Mouse (Mus musculus) midbrain, embryonic 14.5 days (tissue): Measurements from ENCODE around the gene Hvcn1. TPM values are rescaled to one million over a fixed set of nuclear protein-coding genes. Genes with fewer than 3 reads are reported as not detected.

Experiments used
- ATAC-seq: fragments of 200-750 bp; cut with Nextera tagmentation; 2 replicates; pipeline ENCODE4 v1.8.0; 2017; ENCODE audit warnings: moderate number of reproducible peaks, moderate library complexity; ENCODE audit not compliant: low FRiP score, low TSS enrichment
- DNase-seq: peaks from one replicate; pipeline ENCODE4 v3.0.0-alpha.2; 2015
- H3K27ac ChIP-seq: fragments of 300-500 bp; sonication (generic); replicated peaks from 2 replicates; pipeline ENCODE4 v1.5.1; 2014; ENCODE audit warnings: mild to moderate bottlenecking, low read depth, low read length, moderate library complexity
- H3K27me3 ChIP-seq: fragments of 300-500 bp; sonication (generic); 2 replicates; pipeline ENCODE4 v1.6.1; 2014; ENCODE audit warnings: low read length, control low read depth, mixed read lengths; ENCODE audit not compliant: control insufficient read depth, insufficient read depth
- H3K36me3 ChIP-seq: fragments of 300-500 bp; sonication (generic); 2 replicates; pipeline ENCODE4 v1.6.1; 2014; ENCODE audit warnings: low read length, control low read depth; ENCODE audit not compliant: control insufficient read depth, insufficient read depth
- H3K4me1 ChIP-seq: fragments of 300-500 bp; sonication (generic); 2 replicates; pipeline ENCODE4 v1.6.1; 2014; ENCODE audit warnings: mild to moderate bottlenecking, antibody characterized with exemption, low read length, control low read depth; ENCODE audit not compliant: control insufficient read depth, insufficient read depth
- H3K4me2 ChIP-seq: fragments of 300-500 bp; sonication (generic); 2 replicates; pipeline ENCODE4 v1.6.1; 2014; ENCODE audit warnings: mild to moderate bottlenecking, low read length, moderate library complexity
- H3K4me3 ChIP-seq: fragments of 300-500 bp; sonication (generic); replicated peaks from 2 replicates; pipeline ENCODE4 v1.5.1; 2014; ENCODE audit warnings: low read depth, low read length
- H3K9ac ChIP-seq: fragments of 300-500 bp; sonication (generic); replicated peaks from 2 replicates; pipeline ENCODE4 v1.6.1; 2014; ENCODE audit warnings: mild to moderate bottlenecking, low read length, moderate library complexity
- H3K9me3 ChIP-seq: fragments of 300-500 bp; sonication (generic); 2 replicates; pipeline ENCODE4 v1.6.1; 2016; ENCODE audit warnings: low read length, control low read depth, mixed read lengths; ENCODE audit not compliant: control insufficient read depth
- WGBS: fragments of 180-500 bp; shearing (Covaris S2); extraction: QIAGEN DNeasy Blood & Tissue Kit; methylation state at CpG from one replicate; pipeline ENCODE4 v1.1.7; 2014; 5-methylcytosine and 5-hydroxymethylcytosine counted together
- polyA plus RNA-seq: library from polyadenylated mRNA; unstranded; fragments of >200 nt; fragmentation: Nextera tagmentation; extraction: Ambion mirVana; gene quantifications from 2 replicates; pipeline ENCODE4 v1.2.1, GENCODE M21; 2014

Gene Hvcn1
- polyA plus RNA-seq, 1 experiment from 2014 or later: 2.5 TPM

DNA sequence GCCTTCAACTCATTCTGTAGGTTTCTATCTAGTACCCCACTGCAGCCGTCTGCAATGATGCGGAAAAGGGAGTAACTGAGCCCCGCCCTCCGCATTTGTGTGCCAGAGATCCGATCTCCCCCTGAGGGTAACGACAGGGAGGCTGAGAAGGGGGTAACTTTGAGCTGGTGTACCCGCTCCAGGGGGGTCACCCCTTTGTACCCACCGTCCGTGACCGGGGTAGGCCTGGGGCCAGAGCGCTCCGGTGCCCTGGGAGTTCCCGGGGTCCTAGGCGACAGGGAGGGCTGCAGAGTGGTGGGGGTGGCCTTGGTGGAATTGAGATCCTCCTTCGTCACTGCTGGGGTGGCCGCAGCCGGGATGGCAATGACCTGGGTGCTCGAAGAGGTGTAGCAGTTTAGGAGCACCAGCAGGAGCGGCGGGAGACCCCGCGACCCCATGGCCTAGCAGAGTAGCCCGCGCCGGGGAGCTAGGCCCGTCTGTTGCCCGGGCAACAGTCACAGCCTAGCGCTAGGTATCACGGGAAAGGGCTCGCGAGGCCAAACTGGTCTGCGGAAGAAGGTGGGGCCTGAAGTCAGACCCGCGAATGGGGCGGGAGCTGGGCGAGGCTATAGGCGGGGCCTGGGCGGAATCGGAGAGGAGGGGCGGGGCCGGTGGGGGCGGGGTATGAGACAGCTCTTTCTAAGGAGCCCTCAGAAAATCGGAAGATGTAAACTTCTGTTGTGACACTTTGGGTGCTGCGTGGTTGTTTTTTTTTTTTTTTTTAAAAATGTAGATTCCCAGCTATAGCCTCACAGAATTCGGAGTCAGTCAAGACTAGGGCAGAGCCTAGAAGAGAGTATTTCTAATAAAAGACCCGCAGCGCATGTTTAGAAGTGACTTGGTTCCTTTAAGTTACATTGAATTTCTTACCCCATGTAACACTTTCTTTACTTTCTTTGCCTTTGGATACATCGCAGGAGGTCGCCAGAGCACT, 57.6 kb downstream of the Hvcn1 start, which contains the start of gene Tctn1:
Gene Tctn1, minus strand, starts transcription at position 528 of the 973 bp plus-strand sequence.
- Histone ChIP-seq H3K9me3 (no peaks in the 10 kb centered on the region), H3K4me2 (peak within 1 kb of the TSS; percentile 77), H3K27ac (peak within 1 kb of the TSS; percentile 78), H3K36me3 (peaks cover 12% of the 10 kb centered on the region), H3K27me3 (no peaks in the 10 kb centered on the region), H3K4me3 (peak within 1 kb of the TSS; percentile 77), H3K9ac (peak within 1 kb of the TSS; percentile 84), H3K4me1 (peaks cover 9% of the 10 kb centered on the region; the same call in 1 of the 2 replicates)
- peak; percentile 97 for DNase-seq
- WGBS: 2% methylated on average over 49 of the region's 49 CpGs
- ATAC-seq: peak; percentile 97

GRCm38 (mm10) chr5:122265187-122265586, 58.6 kb downstream of the Hvcn1 start:
- Histone ChIP-seq H3K9ac (no peak overlapping the region), H3K27ac (no peak overlapping the region), H3K4me3 (no peak overlapping the region), H3K27me3 (no peaks in the 10 kb centered on the region), H3K36me3 (peaks cover 5% of the 10 kb centered on the region; the same call in 1 of the 2 replicates), H3K4me2 (no peak overlapping the region), H3K4me1 (peaks cover 9% of the 10 kb centered on the region; the same call in 1 of the 2 replicates), H3K9me3 (no peaks in the 10 kb centered on the region)
- ATAC-seq: no peak
- WGBS: 62% methylated on average over 3 of the region's 3 CpGs
- DNase-seq: peak; percentile 24

GRCm38 (mm10) chr5:122265942-122266341, 59.3 kb downstream of the Hvcn1 start:
- WGBS: 90% methylated on average over 2 of the region's 2 CpGs
- no peak for ATAC-seq

GRCm38 (mm10) chr5:122267136-122267535, 60.5 kb downstream of the Hvcn1 start:
- peaks cover 9% of the 10 kb centered on the region; the same call in 1 of the 2 replicates for H3K4me1 ChIP-seq
- ATAC-seq (no peak), DNase-seq (no peak)
- H3K27ac ChIP-seq: no peak overlapping the region
- H3K27me3 ChIP-seq: no peaks in the 10 kb centered on the region
- no peaks in the 10 kb centered on the region for H3K36me3 ChIP-seq
- H3K4me3 ChIP-seq: no peak overlapping the region
- H3K9ac ChIP-seq: no peak overlapping the region
- WGBS: 78% methylated on average over 7 of the region's 7 CpGs
- no peaks in the 10 kb centered on the region for H3K9me3 ChIP-seq
- H3K4me2 ChIP-seq: no peak overlapping the region

More at GRCm38 (mm10) chr5:122265942-122266341, 59.3 kb downstream of the Hvcn1 start:
- no peak for DNase-seq
- Histone ChIP-seq H3K4me3 (no peak overlapping the region), H3K36me3 (no peaks in the 10 kb centered on the region; the same call in 1 of the 2 replicates), H3K4me1 (peaks cover 9% of the 10 kb centered on the region; the same call in 1 of the 2 replicates), H3K27me3 (no peaks in the 10 kb centered on the region), H3K9me3 (no peaks in the 10 kb centered on the region), H3K27ac (no peak overlapping the region), H3K9ac (no peak overlapping the region), H3K4me2 (no peak overlapping the region)

DNA sequence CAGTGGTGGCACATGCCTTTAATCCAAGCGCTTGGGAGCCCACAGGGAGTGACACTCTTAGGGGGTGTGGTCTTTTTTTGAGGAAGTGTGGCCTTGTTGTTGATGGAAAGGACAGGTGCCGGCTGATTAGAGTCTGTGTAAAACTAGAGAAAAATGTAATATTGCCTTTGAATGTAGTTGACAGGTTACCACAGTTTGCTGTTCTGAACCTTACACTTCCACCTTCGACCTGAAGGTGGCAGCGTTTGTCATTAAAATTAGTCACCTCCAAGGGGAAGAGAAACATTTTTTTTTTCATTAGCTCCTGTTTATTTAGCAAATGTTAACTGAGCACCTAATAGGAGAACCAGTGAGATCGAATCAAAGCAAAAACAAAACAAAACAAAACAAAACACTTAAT, 61.3 kb downstream of the Hvcn1 start:
- Histone ChIP-seq H3K4me1 (peaks cover 9% of the 10 kb centered on the region; the same call in 1 of the 2 replicates), H3K9me3 (no peaks in the 10 kb centered on the region), H3K36me3 (no peaks in the 10 kb centered on the region), H3K9ac (no peak overlapping the region), H3K4me3 (no peak overlapping the region), H3K4me2 (no peak overlapping the region), H3K27me3 (no peaks in the 10 kb centered on the region), H3K27ac (no peak overlapping the region)
- peak; percentile 84 for DNase-seq
- no peak for ATAC-seq
- WGBS: 30% methylated on average over 5 of the region's 5 CpGs

DNA sequence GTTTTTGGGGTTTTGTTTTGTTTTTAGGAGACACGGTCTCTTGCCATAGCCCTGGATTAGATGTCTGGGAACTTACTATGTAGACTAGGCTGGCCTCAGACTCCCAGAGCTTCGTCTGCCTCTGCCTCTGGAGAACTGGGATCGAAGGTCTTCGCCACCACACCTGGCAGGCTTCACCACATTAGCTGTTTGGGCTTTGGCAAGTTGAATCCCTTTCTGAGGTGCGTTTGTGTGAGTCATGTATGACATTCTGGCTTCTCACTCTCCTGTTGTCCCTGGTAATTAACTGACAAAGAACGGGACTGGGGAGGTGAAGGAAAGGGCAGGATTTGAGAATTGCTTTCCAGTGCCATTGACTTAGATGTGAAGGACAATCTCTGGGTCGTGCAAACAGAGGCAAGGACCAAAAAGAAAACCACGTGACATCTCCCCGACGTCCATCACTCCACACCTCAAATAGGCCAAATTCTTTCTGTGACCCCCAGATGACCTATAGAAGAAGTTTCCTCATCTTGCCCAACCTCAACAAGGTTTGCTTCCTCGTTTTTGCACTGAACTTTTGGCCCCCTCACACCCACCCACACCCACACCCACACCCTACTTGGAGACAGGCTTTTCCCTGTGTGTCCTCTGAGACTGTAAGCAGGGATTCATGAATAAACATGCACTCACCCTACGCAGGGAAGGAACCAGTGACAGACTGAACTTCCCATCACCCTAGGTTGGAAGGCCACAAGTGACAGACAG, 62.4 kb downstream of the Hvcn1 start:
- H3K36me3 ChIP-seq: no peaks in the 10 kb centered on the region
- ATAC-seq (no peak), DNase-seq (no peak)
- no peak overlapping the region for H3K4me3 ChIP-seq
- H3K4me1 ChIP-seq: no peaks in the 10 kb centered on the region
- WGBS: 77% methylated on average over 12 of the region's 12 CpGs
- no peaks in the 10 kb centered on the region for H3K9me3 ChIP-seq
- no peak overlapping the region for H3K27ac ChIP-seq
- H3K27me3 ChIP-seq: no peaks in the 10 kb centered on the region
- H3K4me2 ChIP-seq: no peak overlapping the region
- no peak overlapping the region for H3K9ac ChIP-seq

GRCm38 (mm10) chr5:122272821-122273220, 66.2 kb downstream of the Hvcn1 start:
- no peak for DNase-seq
- no peaks in the 10 kb centered on the region for H3K36me3 ChIP-seq
- no peak overlapping the region for H3K4me2 ChIP-seq
- H3K9me3 ChIP-seq: no peaks in the 10 kb centered on the region
- no peaks in the 10 kb centered on the region for H3K4me1 ChIP-seq
- no peak overlapping the region for H3K27ac ChIP-seq
- no peak overlapping the region for H3K4me3 ChIP-seq
- ATAC-seq: no peak
- H3K9ac ChIP-seq: no peak overlapping the region
- WGBS: 88% methylated on average over 5 of the region's 5 CpGs
- no peaks in the 10 kb centered on the region for H3K27me3 ChIP-seq

DNA sequence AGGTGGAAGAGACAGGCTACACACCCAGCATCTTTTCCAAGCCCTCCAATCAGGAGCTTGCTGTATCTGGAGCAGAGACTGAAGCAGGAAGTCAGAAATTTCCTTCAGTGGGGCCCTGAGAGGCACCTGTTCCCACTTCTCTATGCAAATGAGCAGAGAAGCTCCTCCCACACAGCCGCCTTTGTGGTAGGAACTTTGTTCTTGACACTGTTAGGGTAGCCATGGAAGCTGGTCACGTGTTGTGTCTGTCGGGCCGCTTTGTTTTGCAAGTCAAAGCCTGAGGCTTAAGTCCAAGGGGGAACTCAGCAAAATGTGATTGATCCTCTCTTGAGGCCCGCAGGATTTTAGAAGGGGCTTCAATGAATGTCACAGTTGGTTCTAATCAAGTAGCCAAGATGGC, 68.2 kb downstream of the Hvcn1 start:
- peak; percentile 47 for DNase-seq
- no peaks in the 10 kb centered on the region for H3K4me1 ChIP-seq
- 8% methylated on average over 5 of the region's 5 CpGs for WGBS

More for the DNA sequence above, 68.2 kb downstream of the Hvcn1 start:
- H3K9me3 ChIP-seq: no peaks in the 10 kb centered on the region
- no peak overlapping the region for H3K4me2 ChIP-seq
- ATAC-seq: no peak
- no peak overlapping the region for H3K4me3 ChIP-seq
- H3K27me3 ChIP-seq: no peaks in the 10 kb centered on the region
- H3K27ac ChIP-seq: no peak overlapping the region
- no peaks in the 10 kb centered on the region for H3K36me3 ChIP-seq
- no peak overlapping the region for H3K9ac ChIP-seq
